Mouse (Mus musculus) intestine, postnatal 0 days (tissue): ENCODE data around the gene Kcnk3. TPM values are rescaled to one million over a fixed set of nuclear protein-coding genes. Genes with fewer than 3 reads are reported as not detected.
A peak's percentile ranks its signal among the peaks of the same experiment; 100 is the strongest.

ENCODE experiments used
- ATAC-seq: fragments of 200-750 bp; cut with Nextera tagmentation; 2 replicates; pipeline ENCODE4 v1.8.0; 2017; ENCODE audit warnings: mild to moderate bottlenecking, moderate TSS enrichment, moderate library complexity
- H3K27ac ChIP-seq: fragments of 300-500 bp; sonication (generic); 2 replicates; pipeline ENCODE4 v1.5.1; 2014; ENCODE audit warnings: mild to moderate bottlenecking, low read depth, low read length, moderate library complexity
- H3K27me3 ChIP-seq: fragments of 300-500 bp; sonication (generic); replicated peaks from 2 replicates; pipeline ENCODE4 v1.6.1; 2014; ENCODE audit warnings: low read length, mixed read lengths; ENCODE audit not compliant: control insufficient read depth, insufficient read depth
- H3K36me3 ChIP-seq: fragments of 300-500 bp; sonication (generic); 2 replicates; pipeline ENCODE4 v1.6.1; 2014; ENCODE audit warnings: mild to moderate bottlenecking, moderate library complexity; ENCODE audit not compliant: control insufficient read depth, insufficient read depth
- H3K4me1 ChIP-seq: fragments of 300-500 bp; sonication (generic); replicated peaks from 2 replicates; pipeline ENCODE4 v1.6.1; 2014; ENCODE audit warnings: antibody characterized with exemption, low read length, mixed read lengths; ENCODE audit not compliant: control insufficient read depth, insufficient read depth
- H3K4me2 ChIP-seq: fragments of 300-500 bp; sonication (generic); replicated peaks from 2 replicates; pipeline ENCODE4 v1.6.1; 2014; ENCODE audit warnings: low read depth, mild to moderate bottlenecking, moderate library complexity
- H3K4me3 ChIP-seq: fragments of 300-500 bp; sonication (generic); 2 replicates; pipeline ENCODE4 v1.5.1; 2014; ENCODE audit warnings: low read depth, low read length
- H3K9ac ChIP-seq: fragments of 300-500 bp; sonication (generic); 2 replicates; pipeline ENCODE4 v1.6.1; 2014; ENCODE audit warnings: mild to moderate bottlenecking, low read depth, low read length
- H3K9me3 ChIP-seq: fragments of 300-500 bp; sonication (generic); 2 replicates; pipeline ENCODE4 v1.6.1; 2016; ENCODE audit warnings: mixed run types; ENCODE audit not compliant: control insufficient read depth
- CTCF ChIP-seq: sonication (generic); IDR thresholded peaks from 2 replicates; pipeline ENCODE4 v1.5.1; 2016; ENCODE audit warnings: low read depth, mild to moderate bottlenecking, control low read depth, antibody characterized with exemption, moderate library complexity
- WGBS: fragments of 180-500 bp; shearing (Covaris S2); extraction: QIAGEN DNeasy Blood & Tissue Kit; methylation state at CpG from one replicate; pipeline ENCODE4 v1.1.7; 2014; 5-methylcytosine and 5-hydroxymethylcytosine counted together
- polyA plus RNA-seq: library from polyadenylated mRNA; unstranded; fragments of >200 nt; fragmentation: Nextera tagmentation; extraction: Ambion mirVana; gene quantifications from 2 replicates; pipeline ENCODE4 v1.2.1, GENCODE M21; 2015

Kcnk3 gene
- polyA plus RNA-seq, 1 experiment from 2014 or later = 8.1 TPM

DNA sequence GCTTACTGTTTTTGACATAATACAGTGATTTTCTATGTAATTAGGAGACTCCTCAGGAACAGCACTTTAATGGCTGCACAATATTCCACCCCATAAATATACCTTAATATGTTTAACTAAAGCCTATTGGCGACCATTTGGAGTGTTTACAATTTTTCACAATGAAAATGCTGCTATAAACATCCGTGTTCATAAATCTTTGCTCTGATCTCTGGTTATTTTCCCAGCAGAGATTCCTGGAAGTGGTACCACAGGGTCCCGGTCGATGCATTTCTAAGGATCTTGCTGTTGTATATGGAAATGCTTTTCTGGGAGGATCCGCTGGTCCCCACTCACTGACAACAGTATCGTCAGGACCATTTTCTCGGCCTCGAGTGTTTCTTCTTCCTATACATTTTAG lies 25.3 kb downstream of the Kcnk3 start:
- H3K4me1 ChIP-seq = peaks cover 5% of the 10 kb centered on the region; the same call in 1 of the 2 replicates
- 56% methylated on average over 8 of the region's 8 CpGs for WGBS

DNA sequence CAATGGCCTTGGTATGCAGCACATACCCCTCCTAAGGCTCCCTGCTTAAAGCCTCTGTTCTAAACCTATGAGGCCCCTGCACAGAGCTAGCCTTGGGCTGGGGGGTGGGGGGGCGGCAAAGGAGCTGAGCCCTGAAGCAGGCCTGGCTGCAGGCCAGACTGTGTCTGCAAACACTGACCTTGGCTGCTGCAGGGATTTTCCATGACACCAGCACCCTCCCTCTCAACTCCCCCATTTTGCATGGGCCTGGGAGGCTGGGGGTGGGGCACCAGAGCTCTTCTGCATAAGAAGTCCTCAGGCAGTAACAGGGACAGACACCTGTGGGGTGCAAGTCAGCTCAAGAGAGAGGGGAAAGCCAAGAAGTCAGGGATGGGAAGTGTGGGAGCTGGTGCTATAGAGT lies 26.3 kb downstream of the Kcnk3 start:
- peaks cover 5% of the 10 kb centered on the region; the same call in 1 of the 2 replicates for H3K4me1 ChIP-seq
- no peak for TF ChIP-seq CTCF
- no peak overlapping the region for H3K9ac ChIP-seq
- H3K36me3 ChIP-seq = no peaks in the 10 kb centered on the region
- no peaks in the 10 kb centered on the region for H3K9me3 ChIP-seq
- no peak overlapping the region for H3K4me3 ChIP-seq
- ATAC-seq = 0 out of 2 replicates have a peak, but pooled peaks have one; percentile 11
- H3K27ac ChIP-seq = no peak overlapping the region
- 29% methylated on average over 1 of the region's 1 CpGs for WGBS
- no peaks in the 10 kb centered on the region for H3K27me3 ChIP-seq
- no peak overlapping the region for H3K4me2 ChIP-seq

More for the DNA sequence above, 25.3 kb downstream of the Kcnk3 start:
- Histone ChIP-seq H3K4me2 (no peak overlapping the region), H3K4me3 (no peak overlapping the region), H3K9me3 (no peaks in the 10 kb centered on the region), H3K27me3 (no peaks in the 10 kb centered on the region), H3K27ac (no peak overlapping the region), H3K9ac (no peak overlapping the region), H3K36me3 (no peaks in the 10 kb centered on the region)
- TF ChIP-seq CTCF = no peak
- no peak for ATAC-seq

DNA sequence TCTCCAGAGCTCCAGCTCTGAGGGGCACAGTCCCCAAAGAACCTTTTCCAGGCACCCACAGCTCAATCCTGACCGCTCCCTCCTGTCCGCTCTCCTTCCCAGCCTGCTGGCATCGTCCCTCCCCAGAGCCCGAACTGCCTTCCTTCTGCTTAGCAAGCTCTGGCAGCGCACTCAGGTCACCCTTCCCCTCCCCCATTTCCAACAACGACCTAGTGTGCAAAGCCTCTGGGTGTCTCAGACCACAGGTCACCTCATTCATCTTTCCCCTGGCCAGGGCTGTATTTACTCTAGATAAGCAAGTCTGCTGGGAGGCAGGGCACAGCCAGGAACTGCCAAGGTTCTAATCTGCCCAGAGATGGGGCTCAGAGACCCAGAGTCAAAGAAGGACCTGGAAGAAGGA lies 27.4 kb downstream of the Kcnk3 start:
- no peak overlapping the region for H3K4me3 ChIP-seq
- H3K4me2 ChIP-seq = no peak overlapping the region
- H3K9me3 ChIP-seq = no peaks in the 10 kb centered on the region
- H3K27me3 ChIP-seq = peaks cover 2% of the 10 kb centered on the region
- no peak for ATAC-seq
- WGBS = 34% methylated on average over 6 of the region's 6 CpGs
- H3K27ac ChIP-seq = no peak overlapping the region
- peaks cover 5% of the 10 kb centered on the region; the same call in 1 of the 2 replicates for H3K4me1 ChIP-seq
- no peak overlapping the region for H3K9ac ChIP-seq
- no peaks in the 10 kb centered on the region for H3K36me3 ChIP-seq
- TF ChIP-seq CTCF = no peak

DNA sequence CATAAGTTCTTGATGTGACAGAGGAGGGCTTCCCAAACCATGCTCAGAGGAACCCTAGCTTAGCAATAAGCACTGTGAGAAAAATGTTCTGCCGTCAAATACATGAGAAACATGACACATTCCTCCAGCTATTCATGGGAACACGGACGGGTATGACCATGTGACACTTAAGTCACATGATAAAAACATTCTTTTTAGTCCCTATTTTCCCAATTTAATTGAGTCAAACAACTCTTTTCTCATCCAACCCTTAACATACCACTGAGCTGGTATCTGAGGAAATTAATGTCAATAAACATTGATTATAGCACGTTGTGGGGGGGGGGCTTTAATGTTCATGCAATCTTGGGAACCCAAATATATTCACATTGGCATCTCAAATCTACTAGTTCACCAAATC lies 27.8 kb downstream of the Kcnk3 start:
- no peak for ATAC-seq
- H3K27ac ChIP-seq = no peak overlapping the region
- peaks cover 5% of the 10 kb centered on the region; the same call in 1 of the 2 replicates for H3K4me1 ChIP-seq
- H3K36me3 ChIP-seq = no peaks in the 10 kb centered on the region
- H3K27me3 ChIP-seq = peaks cover 6% of the 10 kb centered on the region
- no peak for TF ChIP-seq CTCF
- 52% methylated on average over 4 of the region's 4 CpGs for WGBS
- no peak overlapping the region for H3K4me2 ChIP-seq
- no peak overlapping the region for H3K9ac ChIP-seq
- no peak overlapping the region for H3K4me3 ChIP-seq
- no peaks in the 10 kb centered on the region for H3K9me3 ChIP-seq

DNA sequence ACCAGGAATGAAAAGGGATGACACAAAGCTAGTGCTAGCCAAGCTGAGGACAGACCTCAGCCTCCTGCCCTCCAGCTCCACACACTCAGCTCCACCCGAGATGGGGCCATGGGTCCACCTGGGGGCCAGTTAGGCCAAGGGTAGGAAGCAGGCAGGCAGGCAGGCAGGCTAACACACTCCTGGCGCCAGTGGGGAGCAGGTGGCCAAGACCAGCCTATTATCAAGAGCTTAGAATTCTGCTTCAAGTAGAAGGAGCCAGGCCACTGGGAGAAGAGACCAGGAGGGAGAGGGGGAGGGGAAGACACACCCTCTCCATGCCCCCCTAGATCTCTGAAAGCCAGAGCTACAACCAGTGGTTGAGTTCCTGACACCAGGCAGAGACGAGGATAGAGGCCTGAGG lies 28.7 kb downstream of the Kcnk3 start:
- no peak for TF ChIP-seq CTCF
- Histone ChIP-seq H3K27ac (no peak overlapping the region), H3K27me3 (peaks cover 10% of the 10 kb centered on the region), H3K4me3 (no peak overlapping the region), H3K9ac (no peak overlapping the region), H3K4me1 (peaks cover 5% of the 10 kb centered on the region; the same call in 1 of the 2 replicates), H3K36me3 (no peaks in the 10 kb centered on the region; the same call in 1 of the 2 replicates), H3K9me3 (no peaks in the 10 kb centered on the region), H3K4me2 (no peak overlapping the region)
- whole genome bisulfite sequencing = 37% methylated on average over 3 of the region's 3 CpGs
- no peak for ATAC-seq

DNA sequence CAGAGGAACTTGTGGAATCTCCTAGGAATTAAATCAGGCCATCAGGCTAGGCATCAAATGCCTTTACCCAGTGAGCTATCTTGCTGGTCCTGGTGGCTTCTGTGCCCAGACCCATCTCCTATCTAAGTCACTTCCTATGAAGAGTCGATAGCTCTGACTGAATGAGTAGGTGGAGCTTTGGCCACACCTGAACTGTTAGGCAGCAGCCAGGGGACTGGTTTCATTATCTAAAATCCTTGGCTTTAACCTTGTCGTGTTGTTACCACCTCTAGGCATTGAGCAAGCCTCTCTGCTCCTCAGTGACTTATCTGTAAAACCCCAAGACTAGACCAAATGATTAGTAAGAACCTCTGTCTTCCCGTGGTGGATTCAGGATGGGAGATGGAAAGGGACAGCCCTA lies 29.4 kb downstream of the Kcnk3 start:
- Histone ChIP-seq H3K4me1 (peaks cover 8% of the 10 kb centered on the region; the same call in 1 of the 2 replicates), H3K27me3 (peaks cover 17% of the 10 kb centered on the region), H3K27ac (no peak overlapping the region), H3K9ac (no peak overlapping the region), H3K9me3 (no peaks in the 10 kb centered on the region), H3K36me3 (no peaks in the 10 kb centered on the region; the same call in 1 of the 2 replicates), H3K4me3 (peak overlapping the region; percentile 11; the same call in 1 of the 2 replicates), H3K4me2 (peak overlapping the region; percentile 52)
- 5% methylated on average over 3 of the region's 3 CpGs for WGBS
- TF ChIP-seq CTCF = no peak
- no peak for ATAC-seq

DNA sequence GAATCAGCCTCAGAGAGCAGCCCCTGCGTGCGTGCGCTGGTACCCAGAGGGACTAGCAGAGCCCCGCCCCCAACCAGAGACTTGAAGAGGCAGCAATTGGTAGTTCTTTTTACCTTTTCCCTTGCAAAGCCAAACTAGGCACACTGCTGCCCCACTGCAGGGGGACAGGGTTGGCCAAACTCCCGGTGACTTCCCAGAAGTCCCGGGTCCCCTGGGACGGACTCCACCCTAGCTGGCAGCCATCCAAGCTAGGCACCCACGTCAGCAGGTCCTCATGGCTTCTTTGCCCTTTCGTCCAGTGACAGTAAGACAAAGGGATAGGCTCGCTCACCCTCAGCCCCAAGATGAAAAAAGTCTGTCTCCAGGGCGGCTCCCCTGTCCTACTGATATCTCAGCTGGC lies 29.9 kb downstream of the Kcnk3 start:
- Histone ChIP-seq H3K4me1 (peaks cover 8% of the 10 kb centered on the region; the same call in 1 of the 2 replicates), H3K9me3 (no peaks in the 10 kb centered on the region), H3K27ac (no peak overlapping the region), H3K4me3 (peak overlapping the region; percentile 11; the same call in 1 of the 2 replicates), H3K36me3 (no peaks in the 10 kb centered on the region; the same call in 1 of the 2 replicates), H3K27me3 (peaks cover 22% of the 10 kb centered on the region), H3K9ac (no peak overlapping the region), H3K4me2 (peak overlapping the region; percentile 52)
- peak; percentile 28; the same call in 1 of the 2 replicates for ATAC-seq
- no peak for TF ChIP-seq CTCF
- 32% methylated on average over 11 of the region's 11 CpGs for WGBS
